Mouse (Mus musculus) 3134 (cell line): ENCODE measurements at regions not wholly inside any gene's neighbourhood (a gene's known extent, or its start where the extent isn't known, plus 50 kb on each side); places are given as distances from the start of the nearest gene placed in this dataset.
"Not testable (repeated sequence)": the region's sequence is repeated elsewhere in the genome, so short reads cannot be mapped to it uniquely, and the experiment has no call there.

Experiments
- DNase-seq: peaks from one replicate; pipeline ENCODE4 v3.0.0-alpha.2; 2011; ENCODE audit warnings: low spot score; ENCODE audit not compliant: insufficient read length; ENCODE audit errors: extremely low read depth

DNA sequence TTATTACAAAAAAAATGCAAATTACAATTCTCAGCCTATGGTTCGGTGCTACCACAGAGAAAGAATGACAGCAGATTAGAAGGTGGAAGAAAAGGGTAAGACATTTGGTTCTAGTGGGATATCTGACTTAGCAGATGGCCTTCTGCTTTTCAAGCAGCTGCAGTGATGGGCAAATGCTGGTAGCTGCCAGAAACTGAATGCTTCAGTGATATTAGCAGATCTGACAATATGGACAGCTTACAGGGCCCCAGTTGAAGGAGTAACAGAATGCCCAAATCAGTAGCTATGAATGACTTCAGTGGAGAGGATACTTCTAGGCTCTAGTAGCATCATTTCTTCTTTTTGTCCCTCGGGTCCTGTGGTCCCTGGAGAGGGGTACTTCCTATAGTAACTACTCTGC lies 143.9 kb upstream of the Rps6ka3 start:
- no peak for DNase-seq

- DNase-seq: no peak
Observed at GRCm38 (mm10) chrX:159072647-159073046, 137.5 kb upstream of the Rps6ka3 start.

DNA sequence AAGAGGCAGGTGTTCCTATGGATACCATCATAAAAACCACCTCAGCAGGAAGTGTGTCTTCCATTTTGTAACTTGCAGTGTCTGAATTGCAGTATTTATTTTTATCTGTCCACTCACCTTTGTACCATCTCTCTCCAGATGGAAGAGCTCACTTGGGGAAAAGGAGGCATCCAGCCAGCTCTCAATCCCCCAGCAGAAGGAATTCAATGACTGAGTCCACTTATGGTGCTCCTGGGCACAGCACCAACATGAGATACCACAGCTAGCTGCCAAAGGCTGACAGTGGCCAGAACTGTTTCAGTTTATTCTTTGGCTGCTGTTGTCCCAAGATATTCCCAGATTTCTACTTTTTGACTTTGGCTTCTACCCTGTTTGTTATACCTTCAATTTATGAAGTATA lies 136.6 kb upstream of the Rps6ka3 start:
- DNase-seq: no peak

DNA sequence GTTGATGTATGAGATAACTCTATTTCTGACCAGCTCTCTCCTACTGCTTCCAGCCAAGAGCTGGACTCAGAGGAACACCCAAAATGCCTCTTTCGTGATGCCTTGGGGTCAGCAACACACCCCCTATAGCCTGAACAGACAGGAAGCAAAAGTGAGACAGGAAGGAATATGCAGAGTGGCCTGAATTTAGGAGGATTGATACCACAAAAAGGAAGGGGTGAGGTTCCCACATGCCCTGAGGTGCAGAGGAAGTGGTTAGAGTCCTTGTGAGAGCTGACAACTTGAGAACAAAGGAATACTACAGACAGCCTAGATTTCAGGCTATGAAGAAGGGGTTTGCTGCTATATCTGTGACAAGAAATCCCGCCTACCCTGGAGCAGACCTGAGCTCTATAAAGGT lies 129.6 kb upstream of the Rps6ka3 start:
- DNase-seq: no peak

DNA sequence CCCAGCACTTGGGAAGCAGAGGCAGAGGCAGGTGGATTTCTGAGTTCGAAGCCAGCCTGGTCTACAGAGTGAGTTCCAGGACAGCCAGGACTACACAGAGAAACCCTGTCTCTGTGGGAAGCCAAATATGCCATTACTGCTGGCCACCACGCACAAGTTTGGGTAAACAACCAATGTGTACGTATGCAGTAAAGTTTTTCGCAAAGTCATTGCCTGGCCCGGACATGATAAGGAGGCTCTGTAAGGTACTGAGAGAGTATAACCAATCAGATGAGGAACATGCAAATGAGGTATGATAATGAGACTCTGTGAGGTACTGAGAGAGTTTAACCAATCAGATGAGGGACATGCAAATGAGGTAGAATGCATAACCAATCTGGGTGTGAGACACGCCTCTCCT lies 99.5 kb upstream of the Rps6ka3 start:
- not testable (repeated sequence) for DNase-seq

DNA sequence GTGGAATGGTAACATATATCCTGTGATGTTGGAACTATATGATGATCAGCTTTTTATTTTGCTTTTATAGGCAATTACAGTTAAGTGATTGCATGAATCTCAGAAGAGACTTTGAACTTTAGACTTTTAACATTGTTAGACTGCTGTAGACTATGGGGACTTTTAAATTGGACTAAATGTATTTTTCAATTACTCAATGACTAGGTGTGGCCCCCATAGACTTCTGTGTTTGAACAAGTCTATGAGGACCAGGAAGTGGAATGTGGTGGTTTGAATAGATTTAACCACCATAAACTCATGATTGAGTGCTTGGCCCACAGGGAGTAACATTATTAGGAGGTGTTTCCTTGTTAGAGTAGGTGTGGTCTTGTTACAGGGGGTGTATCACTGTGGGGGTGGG lies 93.9 kb upstream of the Rps6ka3 start:
- no peak for DNase-seq

GRCm38 (mm10) chrX:159140554-159140953 lies 69.6 kb upstream of the Rps6ka3 start:
- DNase-seq: no peak

GRCm38 (mm10) chrX:159143278-159143677 lies 66.8 kb upstream of the Rps6ka3 start:
- no peak for DNase-seq

GRCm38 (mm10) chrX:159144674-159145073 lies 65.4 kb upstream of the Rps6ka3 start:
- DNase-seq: no peak

DNA sequence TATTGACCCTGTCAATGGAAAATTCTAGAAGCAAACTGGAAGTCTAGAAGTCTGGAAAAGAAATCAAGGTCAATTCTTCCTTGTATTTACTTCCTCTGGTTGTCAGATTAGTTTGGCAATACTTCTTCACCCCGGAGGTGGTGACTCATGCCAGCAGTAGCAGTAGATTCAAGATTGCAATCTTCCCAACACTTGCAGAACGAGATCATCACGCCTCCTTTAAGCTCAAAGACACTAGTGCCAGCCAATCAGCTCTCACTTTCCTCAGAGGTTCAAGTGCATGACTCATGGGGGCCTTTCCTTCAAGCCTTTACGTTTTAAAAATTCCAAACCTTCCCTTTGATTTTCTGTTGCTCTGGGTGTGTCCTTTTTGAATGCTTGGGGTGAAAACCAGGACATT lies 64.9 kb upstream of the Rps6ka3 start:
- peak; percentile 30 for DNase-seq

GRCm38 (mm10) chrX:159155786-159156185 lies 54.3 kb upstream of the Rps6ka3 start:
- DNase-seq: no peak

DNA sequence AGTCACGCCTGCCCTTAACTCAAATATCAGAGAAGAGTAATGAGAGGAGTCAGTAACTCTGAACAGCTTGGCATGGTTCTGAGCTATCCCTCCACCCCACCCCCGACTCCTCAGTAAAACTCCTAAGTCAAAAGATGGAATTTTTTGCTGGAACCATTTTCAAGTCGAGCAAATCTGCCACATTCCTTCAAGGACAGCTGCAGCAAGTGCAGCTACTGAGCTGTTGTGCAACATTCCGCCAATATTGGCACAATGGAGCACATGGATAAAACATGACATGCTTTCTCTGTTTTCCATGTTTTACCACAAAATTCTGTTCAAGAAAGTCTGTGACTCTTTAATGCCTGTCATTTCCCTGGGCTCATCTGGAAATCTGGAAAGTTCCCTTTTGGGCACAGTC lies 53.1 kb upstream of the Rps6ka3 start:
- no peak for DNase-seq

GRCm38 (mm10) chrX:159159727-159160126 lies 50.4 kb upstream of the Rps6ka3 start:
- no peak for DNase-seq
